Mouse (Mus musculus) liver, embryonic 14.5 days (tissue): ENCODE measurements around the gene Panx2. TPM values are rescaled to one million over a fixed set of nuclear protein-coding genes. Genes with fewer than 3 reads are reported as not detected.

Experiments
- ATAC-seq: fragments of 200-750 bp; cut with Nextera tagmentation; 2 replicates; pipeline ENCODE4 v1.8.0; 2017; ENCODE audit warnings: moderate number of reproducible peaks, mild to moderate bottlenecking, moderate library complexity; ENCODE audit not compliant: insufficient read depth
- DNase-seq, 3 experiments: peaks; one replicate each; pipeline ENCODE4 v3.0.0-alpha.2; 2012 to 2013; ENCODE audit warnings: low read depth in 3 of 3, low spot score in 3 of 3
- H3K27ac ChIP-seq: fragments of 300-500 bp; sonication (generic); 2 replicates; pipeline ENCODE4 v1.5.1; 2014; ENCODE audit warnings: moderate library complexity, mild to moderate bottlenecking, control low read depth, inconsistent platforms
- H3K27me3 ChIP-seq: fragments of 300-500 bp; sonication (generic); 2 replicates; pipeline ENCODE4 v1.6.1; 2014; ENCODE audit warnings: mild to moderate bottlenecking, low read length, moderate library complexity; ENCODE audit not compliant: control insufficient read depth, insufficient read depth
- H3K36me3 ChIP-seq: fragments of 300-500 bp; sonication (generic); replicated peaks from 2 replicates; pipeline ENCODE4 v1.6.1; 2014; ENCODE audit warnings: low read depth; ENCODE audit not compliant: control insufficient read depth, insufficient read depth
- H3K4me1 ChIP-seq, 2 experiments: fragments of 200-500 bp in 1 of 2; fragments of 300-500 bp in 1 of 2; sonication (generic) in 1 of 2; replicated peaks; 2 replicates each; pipeline ENCODE4 v1.6.1; 2012 to 2014; ENCODE audit warnings: antibody characterized with exemption in 1 of 2, inconsistent platforms in 1 of 2, low read length in 1 of 2; ENCODE audit not compliant: control insufficient read depth in 2 of 2, insufficient read depth in 2 of 2
- H3K4me2 ChIP-seq: fragments of 300-500 bp; sonication (generic); 2 replicates; pipeline ENCODE4 v1.6.1; 2014; ENCODE audit warnings: low read depth, mild to moderate bottlenecking, control low read depth, moderate library complexity
- H3K4me3 ChIP-seq, 2 experiments: fragments of 200-500 bp in 1 of 2; fragments of 300-500 bp in 1 of 2; sonication (generic) in 1 of 2; 2 replicates each; pipeline ENCODE4 v1.5.1; 2012 to 2014; ENCODE audit warnings: low read depth in 2 of 2, low read length in 2 of 2, mild to moderate bottlenecking in 2 of 2, control low read depth in 1 of 2, inconsistent platforms in 1 of 2, moderate library complexity in 1 of 2; ENCODE audit not compliant: insufficient read depth in 1 of 2
- H3K9ac ChIP-seq: fragments of 300-500 bp; sonication (generic); replicated peaks from 2 replicates; pipeline ENCODE4 v1.6.1; 2014; ENCODE audit warnings: mild to moderate bottlenecking, control low read depth, moderate library complexity
- H3K9me3 ChIP-seq: fragments of 300-500 bp; sonication (generic); 2 replicates; pipeline ENCODE4 v1.6.1; 2016; ENCODE audit warnings: low read length, mixed read lengths; ENCODE audit not compliant: control insufficient read depth
- CTCF ChIP-seq: IDR thresholded peaks from 2 replicates; pipeline ENCODE4 v1.5.1; 2016; ENCODE audit warnings: antibody characterized with exemption, low read depth, control low read depth
- EP300 ChIP-seq: IDR thresholded peaks from 2 replicates; pipeline ENCODE4 v1.6.1; 2016; ENCODE audit warnings: antibody characterized with exemption, low read depth
- WGBS: fragments of 180-500 bp; shearing (Covaris S2); extraction: QIAGEN DNeasy Blood & Tissue Kit; methylation state at CpG from one replicate; pipeline ENCODE4 v1.1.7; 2014; ENCODE audit not compliant: insufficient replicate concordance; 5-methylcytosine and 5-hydroxymethylcytosine counted together
- polyA plus RNA-seq, 2 experiments: library from polyadenylated mRNA; depleted of rRNA in 1 of 2; stranded (reverse) in 1 of 2; unstranded in 1 of 2; fragments of >200 nt; fragmentation: Nextera tagmentation in 1 of 2; extraction: Ambion mirVana in 1 of 2; gene quantifications; 2 replicates each; pipeline versions ENCODE4 v1.2.1 to v1.2.3; 2012 to 2014

Panx2 gene
- polyA plus RNA-seq, 2 experiments = 0.01 TPM; not detected in 1

DNA sequence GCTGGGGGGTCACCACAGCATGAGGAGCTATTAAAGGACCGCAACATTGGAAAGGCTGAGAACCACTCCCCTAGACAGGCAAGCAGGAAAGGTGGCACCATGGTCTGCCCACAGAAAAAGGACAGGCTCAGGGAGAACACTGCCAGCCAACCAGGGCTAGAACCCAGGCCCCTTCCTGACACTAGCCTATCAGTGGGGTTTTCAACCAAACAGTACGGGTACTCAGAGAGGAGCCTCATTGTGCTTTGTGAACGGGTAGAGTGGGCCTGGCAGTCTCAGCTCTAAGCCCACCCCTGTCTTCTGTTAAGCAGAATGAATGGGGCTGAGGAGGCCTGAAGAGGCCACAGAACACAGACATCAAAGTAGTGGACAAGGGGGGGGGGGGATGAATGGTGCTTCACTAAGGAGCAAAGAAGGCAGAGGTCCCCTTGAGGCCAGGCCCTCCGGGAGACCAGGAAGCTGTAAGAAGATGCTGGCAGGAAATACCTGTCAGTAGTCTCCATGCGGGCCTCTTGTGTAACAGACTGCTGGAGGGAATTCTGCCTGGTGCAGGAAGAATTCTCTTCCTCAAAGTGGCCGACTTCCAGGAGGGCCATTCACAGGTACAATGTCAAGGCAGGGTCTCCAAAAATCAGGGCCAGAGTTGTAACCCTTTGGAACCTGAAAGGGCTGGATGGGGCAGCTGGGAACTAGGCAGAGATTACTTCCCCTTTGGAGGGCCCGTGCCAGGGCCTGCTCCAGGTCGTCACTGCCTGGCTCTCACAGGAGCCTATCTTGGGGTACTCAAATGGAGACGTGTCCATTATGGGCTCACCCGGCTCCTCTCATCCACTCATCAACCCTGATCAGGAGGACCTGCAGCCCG is 15.3 kb downstream of the Panx2 start, which contains the start of gene Trabd:
Gene Trabd, plus strand, starts transcription at position 512 of the 865 bp plus-strand sequence.
- no peak for DNase-seq
- WGBS = 36% methylated on average over 11 of the region's 11 CpGs

DNA sequence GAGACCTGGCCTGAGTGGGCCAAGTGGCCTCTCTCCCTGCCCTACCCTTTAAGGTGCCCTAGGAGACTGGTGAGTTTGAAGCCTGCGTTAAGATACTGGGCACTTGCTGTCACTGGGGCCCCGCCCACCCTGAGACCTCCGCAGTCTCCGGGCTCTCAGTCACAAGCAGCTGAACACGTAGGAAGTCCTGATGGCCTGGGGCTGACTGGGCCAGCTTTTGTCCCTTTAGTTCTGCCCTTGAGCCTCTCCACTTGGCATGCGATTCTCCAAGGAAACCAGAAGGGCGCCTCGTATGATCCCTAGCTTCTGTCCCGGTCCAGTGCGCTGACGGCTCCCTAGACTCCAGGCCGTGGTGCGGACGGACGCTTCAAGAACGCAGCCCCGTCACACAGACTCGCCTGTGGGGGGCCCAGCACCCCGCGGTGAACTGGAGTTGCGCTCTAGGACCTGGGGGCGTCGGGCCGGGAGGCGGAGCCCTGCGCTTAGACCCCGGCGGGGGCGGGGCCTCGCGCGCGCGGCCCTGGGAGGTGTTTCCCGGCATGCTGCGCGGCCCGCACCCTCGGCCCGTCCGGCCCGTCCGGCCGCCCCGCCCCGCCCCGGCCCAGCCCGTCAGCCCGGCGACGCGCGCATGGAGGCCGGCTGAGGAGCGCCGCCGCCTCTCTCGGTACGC is 16.1 kb downstream of the Panx2 start:
- peak; percentile 88 for ATAC-seq
- H3K27me3 ChIP-seq = no peaks in the 10 kb centered on the region
- under 1% methylated on average over 49 of the region's 59 CpGs for WGBS

More for the DNA sequence above, 15.3 kb downstream of the Panx2 start, which contains the start of gene Trabd:
- no peaks in the 10 kb centered on the region for H3K9me3 ChIP-seq
- H3K9ac ChIP-seq = peak within 1 kb of the TSS; percentile 75
- peak within 1 kb of the TSS; percentile 68 to 82 for H3K4me3 ChIP-seq
- no peaks in the 10 kb centered on the region for H3K36me3 ChIP-seq
- no peaks in the 10 kb centered on the region for H3K27me3 ChIP-seq
- H3K4me2 ChIP-seq = peak within 1 kb of the TSS; percentile 84
- TF ChIP-seq CTCF = no peak
- no peak for TF ChIP-seq EP300
- no peak for ATAC-seq
- peak within 1 kb of the TSS; percentile 24; the same call in 1 of the 2 replicates for H3K27ac ChIP-seq
- peaks cover 11 to 16% of the 10 kb centered on the region in 2 experiments for H3K4me1 ChIP-seq

DNA sequence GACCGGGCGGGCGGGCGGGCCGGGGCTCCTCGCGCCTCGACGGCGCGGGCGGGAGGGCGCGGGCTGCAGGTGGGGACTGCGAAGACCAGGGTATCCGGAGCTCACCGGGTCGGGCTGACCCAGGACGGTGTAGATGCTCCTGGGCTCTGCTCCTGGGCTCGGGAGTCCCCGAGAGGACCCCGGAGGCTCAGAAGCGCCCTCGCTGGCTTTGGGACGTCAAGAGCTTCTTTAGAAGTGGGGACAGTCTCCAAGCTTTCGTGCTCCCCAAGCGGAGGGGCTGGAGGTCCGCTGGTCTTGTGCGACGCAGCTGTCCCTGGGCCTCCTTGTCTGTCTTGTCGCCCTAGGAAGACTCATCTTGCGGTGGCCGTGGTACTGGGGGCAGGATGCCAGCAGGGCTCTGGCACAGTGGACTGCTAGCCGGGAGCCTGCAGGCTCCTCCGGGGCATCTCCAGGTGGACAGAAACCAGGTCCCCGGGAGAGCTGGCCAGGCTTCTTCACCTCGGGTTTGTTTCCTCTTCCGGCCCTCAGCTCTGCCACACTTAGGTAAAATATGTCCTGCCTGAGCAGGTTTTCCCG is 16.7 kb downstream of the Panx2 start:
- WGBS = under 1% methylated on average over 33 of the region's 39 CpGs
- no peaks in the 10 kb centered on the region for H3K9me3 ChIP-seq
- H3K9ac ChIP-seq = peak overlapping the region; percentile 74
- TF ChIP-seq EP300 (no peak), CTCF (no peak)
- no peak overlapping the region for H3K27ac ChIP-seq
- H3K27me3 ChIP-seq = no peaks in the 10 kb centered on the region
- no peaks in the 10 kb centered on the region for H3K36me3 ChIP-seq
- ATAC-seq (peak; percentile 37), DNase-seq (no peak)
- peaks cover 11 to 16% of the 10 kb centered on the region in 2 experiments for H3K4me1 ChIP-seq
- H3K4me3 ChIP-seq = peak overlapping the region; percentile 63 to 82
- peak overlapping the region; percentile 84 for H3K4me2 ChIP-seq

More for the DNA sequence above, 16.1 kb downstream of the Panx2 start:
- Histone ChIP-seq H3K4me3 (peak overlapping the region; percentile 68 to 82), H3K36me3 (no peaks in the 10 kb centered on the region), H3K4me1 (peaks cover 11 to 16% of the 10 kb centered on the region in 2 experiments), H3K9me3 (no peaks in the 10 kb centered on the region), H3K27ac (peak overlapping the region; percentile 24; the same call in 1 of the 2 replicates), H3K9ac (peak overlapping the region; percentile 75), H3K4me2 (peak overlapping the region; percentile 84)
- peak; percentile 62 to 64 (median 63) for DNase-seq
- TF ChIP-seq CTCF (no peak), EP300 (no peak)

DNA sequence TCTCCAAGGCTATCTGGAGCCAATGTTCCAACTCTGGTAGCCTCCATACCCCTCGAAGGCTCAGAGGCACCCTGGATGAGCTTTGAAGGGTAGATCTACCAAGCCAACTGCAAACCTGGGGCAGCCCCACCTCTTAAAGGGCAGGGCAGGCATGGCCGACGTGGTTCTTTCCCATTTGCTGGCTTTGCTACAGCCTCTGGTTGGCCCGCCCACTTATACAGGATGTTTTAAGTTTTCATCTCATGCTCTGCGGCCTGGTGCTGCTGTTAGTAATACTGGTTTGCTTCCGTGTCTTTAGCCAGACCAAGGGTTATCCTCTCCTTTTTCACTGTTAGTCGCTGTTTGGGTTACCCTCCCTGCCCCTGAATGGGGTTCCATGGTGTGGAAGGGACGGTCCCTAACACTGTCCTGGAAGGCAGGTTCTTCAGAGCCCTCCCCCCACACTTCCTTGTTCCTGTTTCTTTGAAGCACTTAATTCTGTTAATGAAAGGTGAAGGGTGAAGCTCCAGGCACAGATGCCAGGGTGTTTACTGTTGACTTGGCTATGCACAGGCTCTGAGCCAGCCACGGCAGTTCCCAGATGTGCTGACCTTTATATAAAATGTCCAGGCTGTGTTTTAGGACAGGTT is 18.8 kb downstream of the Panx2 start:
- peak; percentile 21; the same call in 1 of the 2 replicates for ATAC-seq

More for the DNA sequence above, 18.8 kb downstream of the Panx2 start:
- Histone ChIP-seq H3K4me3 (no peak overlapping the region), H3K27ac (no peak overlapping the region), H3K27me3 (no peaks in the 10 kb centered on the region), H3K9me3 (no peaks in the 10 kb centered on the region), H3K9ac (no peak overlapping the region), H3K36me3 (peaks cover 2% of the 10 kb centered on the region; the same call in 1 of the 2 replicates), H3K4me1 (peaks cover 11 to 16% of the 10 kb centered on the region in 2 experiments), H3K4me2 (peak overlapping the region; percentile 31)
- peak; percentile 48 to 55 (median 52) for DNase-seq
- TF ChIP-seq EP300 = no peak
- TF ChIP-seq CTCF = no peak
- 32% methylated on average over 9 of the region's 9 CpGs for WGBS
